Mouse (Mus musculus) spleen, adult 2 months (tissue): Measurements from ENCODE around the gene Xkr8.

ENCODE experiments used
- CTCF ChIP-seq: fragments of 200-500 bp; IDR thresholded peaks from 2 replicates; pipeline ENCODE4 v1.5.1; 2011; ENCODE audit warnings: mild to moderate bottlenecking, inconsistent platforms; ENCODE audit not compliant: insufficient read depth, insufficient read length, insufficient replicate concordance; ENCODE audit errors: extremely low read depth
- POLR2A ChIP-seq: fragments of 200-500 bp; IDR thresholded peaks from 2 replicates; pipeline ENCODE4 v1.6.1; 2011; ENCODE audit warnings: low read depth, low read length, inconsistent platforms

GRCm38 (mm10) chr4:132728233-132728632 lies 4.1 kb downstream of the Xkr8 start:
- TF ChIP-seq POLR2A, result no peak
- no peak for TF ChIP-seq CTCF
